Mouse (Mus musculus): ENCODE results near the gene Per2.

GRCm38 (mm10) chr1:91390369-91390768, 68.8 kb downstream of the Per2 start:
- TF ChIP-seq CTCF (IDR thresholded peaks at IDR 0.05; ENCODE audit: low read depth) (no peak), EP300 (IDR thresholded peaks at IDR 0.05; ENCODE audit: low read depth) (no peak)

Data from liver, embryonic 14.5 days (tissue).